Comparison of ENCODE assay signal across 19 mouse cellular contexts in genomic region chr19:47414142-47414905, GRCm38 (mm10). TPM values are rescaled to one million over a fixed set of nuclear protein-coding genes. Genes with fewer than 3 reads are reported as not detected.
A peak's percentile ranks its signal among the peaks of the same experiment; 100 is the strongest.
DNase-seq lines count a peak whose midpoint lies in the region; ATAC-seq and TF ChIP-seq lines count a peak whose summit lies in the region.
"Had no signal": no experiment of that assay in that cellular context is flagged by ENCODE, and none has a peak within 500 bp of the region (broad histone marks: within the 10 kb centered on the region; RNA-seq: fewer than 3 reads in every experiment).

No protein-coding gene starts in this region.

- no peak overlapping the region for H3K27ac ChIP-seq in heart, embryonic 16.5 days (ENCODE audit: low read length)
- H3K27ac ChIP-seq in liver, embryonic 13.5 days: peak overlapping the region; percentile 21; the same call in 1 of the 2 replicates
- H3K27ac ChIP-seq in liver, postnatal 0 days (ENCODE audit: low read depth): no peak overlapping the region
- H3K27ac ChIP-seq in embryonic facial prominence, embryonic 12.5 days: no peak overlapping the region
- H3K27ac ChIP-seq: liver, embryonic 15.5 days; midbrain, embryonic 12.5 days had no signal

- H3K4me1 ChIP-seq in heart, embryonic 16.5 days (ENCODE audit: control insufficient read depth, insufficient read depth, low read length): peaks cover 34% of the 10 kb centered on the region
- H3K4me1 ChIP-seq in liver, embryonic 13.5 days (replicated peaks): peaks cover 22% of the 10 kb centered on the region
- H3K4me1 ChIP-seq in liver, postnatal 0 days (ENCODE audit: insufficient read depth): peaks cover 2% of the 10 kb centered on the region
- peaks cover 19% of the 10 kb centered on the region for H3K4me1 ChIP-seq in embryonic facial prominence, embryonic 12.5 days

- H3K4me2 ChIP-seq in heart, embryonic 16.5 days (ENCODE audit: low read depth, low read length): no peak overlapping the region
- no peak overlapping the region for H3K4me2 ChIP-seq in liver, embryonic 13.5 days
- H3K4me2 ChIP-seq in liver, postnatal 0 days (ENCODE audit: low read depth, low read length): no peak overlapping the region
- no peak overlapping the region for H3K4me2 ChIP-seq in embryonic facial prominence, embryonic 12.5 days (replicated peaks)
- H3K4me2 ChIP-seq: liver, embryonic 15.5 days; midbrain, embryonic 12.5 days; stomach, embryonic 15.5 days had no signal

- no peaks in the 10 kb centered on the region for H3K36me3 ChIP-seq in heart, embryonic 16.5 days (ENCODE audit: control insufficient read depth, insufficient read depth)
- no peaks in the 10 kb centered on the region for H3K36me3 ChIP-seq in liver, embryonic 13.5 days
- no peaks in the 10 kb centered on the region for H3K36me3 ChIP-seq in liver, postnatal 0 days (replicated peaks; ENCODE audit: insufficient read depth, low read length)
- no peaks in the 10 kb centered on the region for H3K36me3 ChIP-seq in embryonic facial prominence, embryonic 12.5 days
- H3K36me3 ChIP-seq: liver, embryonic 15.5 days; midbrain, embryonic 12.5 days had no signal

- H3K9ac ChIP-seq in heart, embryonic 16.5 days (ENCODE audit: low read length): peak overlapping the region; percentile 38; the same call in 1 of the 2 replicates
- no peak overlapping the region; the same call in 1 of the 2 replicates for H3K9ac ChIP-seq in liver, embryonic 13.5 days
- no peak overlapping the region for H3K9ac ChIP-seq in liver, postnatal 0 days (replicated peaks)
- no peak overlapping the region for H3K9ac ChIP-seq in embryonic facial prominence, embryonic 12.5 days
- H3K9ac ChIP-seq: liver, embryonic 15.5 days; midbrain, embryonic 12.5 days; stomach, embryonic 15.5 days had no signal

- H3K4me3 ChIP-seq in heart, embryonic 16.5 days (ENCODE audit: low read length): no peak overlapping the region
- H3K4me3 ChIP-seq in liver, embryonic 13.5 days (replicated peaks): no peak overlapping the region
- H3K4me3 ChIP-seq in liver, postnatal 0 days (ENCODE audit: low read depth, low read length): no peak overlapping the region
- H3K4me3 ChIP-seq in embryonic facial prominence, embryonic 12.5 days: no peak overlapping the region
- H3K4me3 ChIP-seq: liver, embryonic 15.5 days; midbrain, embryonic 12.5 days; stomach, embryonic 15.5 days had no signal

- no peaks in the 10 kb centered on the region for H3K27me3 ChIP-seq in heart, embryonic 16.5 days (ENCODE audit: control insufficient read depth, insufficient read depth, low read length)
- no peaks in the 10 kb centered on the region for H3K27me3 ChIP-seq in liver, embryonic 13.5 days
- no peaks in the 10 kb centered on the region for H3K27me3 ChIP-seq in liver, postnatal 0 days (ENCODE audit: insufficient read depth, low read length)
- H3K27me3 ChIP-seq in embryonic facial prominence, embryonic 12.5 days: no peaks in the 10 kb centered on the region
- H3K27me3 ChIP-seq: liver, embryonic 15.5 days; midbrain, embryonic 12.5 days; stomach, embryonic 15.5 days had no signal

- TF ChIP-seq EP300 in liver, postnatal 0 days (IDR thresholded peaks at IDR 0.05; ENCODE audit: low read depth): no peak

- DNase-seq in heart, adult 8-10 months (ENCODE audit: low spot score): no peak
- DNase-seq in liver, embryonic 13.5 days: no peak
- DNase-seq in liver, postnatal 0 days: no peak
- DNase-seq in Muller cell, postnatal 12 days (ENCODE audit: inconsistent ontology term): peak; percentile 65
- no peak for DNase-seq in lung, postnatal 25 days (ENCODE audit: low spot score)
- no peak for DNase-seq in retina, embryonic 14.5 days (ENCODE audit: low spot score)
- DNase-seq: adrenal gland, postnatal 14 days; cerebellum, adult 2 months; heart, adult 11 months; kidney, postnatal 25 days; lung, postnatal 36 days; thymus, postnatal 36 days had no signal

- WGBS in heart, embryonic 16.5 days: 59% methylated on average over 13 of the region's 13 CpGs
- WGBS in liver, embryonic 13.5 days (ENCODE audit: insufficient replicate concordance): 67% methylated on average over 13 of the region's 13 CpGs
- WGBS in liver, postnatal 0 days (ENCODE audit: insufficient replicate concordance): 75% methylated on average over 13 of the region's 13 CpGs
- 47% methylated on average over 13 of the region's 13 CpGs for WGBS in embryonic facial prominence, embryonic 12.5 days

- no peaks in the 10 kb centered on the region for H3K9me3 ChIP-seq in heart, embryonic 16.5 days (replicated peaks; ENCODE audit: control insufficient read depth, low read length)
- H3K9me3 ChIP-seq in liver, embryonic 13.5 days (replicated peaks): no peaks in the 10 kb centered on the region
- no peaks in the 10 kb centered on the region for H3K9me3 ChIP-seq in liver, postnatal 0 days (ENCODE audit: low read length)
- no peaks in the 10 kb centered on the region for H3K9me3 ChIP-seq in embryonic facial prominence, embryonic 12.5 days
- H3K9me3 ChIP-seq: liver, embryonic 15.5 days; midbrain, embryonic 12.5 days; stomach, embryonic 15.5 days had no signal

- no peak for ATAC-seq in heart, embryonic 16.5 days (replicated peaks; ENCODE audit: extremely low read depth, insufficient read depth, low FRiP score)
- no peak for ATAC-seq in liver, embryonic 13.5 days (ENCODE audit: low read depth)
- no peak for ATAC-seq in liver, postnatal 0 days
- ATAC-seq in embryonic facial prominence, embryonic 12.5 days (ENCODE audit: insufficient number of reproducible peaks, insufficient read depth, low FRiP score, low TSS enrichment): peak; percentile 13; the same call in 1 of the 2 replicates
- ATAC-seq: CD4-positive, CD25-positive, alpha-beta regulatory T cell, adult 4 months; intestine, embryonic 16.5 days had no signal

- TF ChIP-seq CTCF in liver, postnatal 0 days (IDR thresholded peaks at IDR 0.05; ENCODE audit: low read depth): no peak

RNA-seq across cellular contexts. Expression of gene Sh3pxd2a, which starts 49.9 kb away (rescaled TPM):
- polyA plus RNA-seq in heart, embryonic 16.5 days (2015; fragmentation: Nextera tagmentation; extraction: Ambion mirVana): 4.5 and 6.3 TPM in 2 replicates
- 10 to 100 TPM; 40.6 to 54.7 (median 46.2) TPM for total RNA-seq in heart, adult 8-10 months (2022)
- polyA plus RNA-seq in liver, embryonic 13.5 days (2015; fragmentation: Nextera tagmentation; extraction: Ambion mirVana): 0.54 and 0.62 TPM in 2 replicates
- 0.82 and 0.95 TPM in 2 replicates for polyA plus RNA-seq in liver, postnatal 0 days (2015; fragmentation: Nextera tagmentation; extraction: Ambion mirVana)
- polyA plus RNA-seq in embryonic facial prominence, embryonic 12.5 days (2016; fragmentation: Nextera tagmentation; extraction: Ambion mirVana): 8.2 and 8.4 TPM in 2 replicates
